Mouse (Mus musculus): ENCODE measurements at regions not wholly inside any gene's neighbourhood (a gene's known extent, or its start where the extent isn't known, plus 50 kb on each side); places are given as distances from the start of the nearest gene placed in this dataset.
A peak's percentile ranks its signal among the peaks of the same experiment; 100 is the strongest.
"Not testable (repeated sequence)": the region's sequence is repeated elsewhere in the genome, so short reads cannot be mapped to it uniquely, and the experiment has no call there.

GRCm38 (mm10) chr15:37101419-37101818 is 93.8 kb upstream of the Zfp706 start:
- no peak for DNase-seq (ENCODE audit: low spot score in 2 of 2)

- DNase-seq (ENCODE audit: low spot score in 2 of 2), result no peak
These were observed 93.3 kb upstream of the Zfp706 start for GRCm38 (mm10) chr15:37100767-37101288.

- DNase-seq (ENCODE audit: low spot score in 2 of 2), result peak in 1 of 2 experiments; percentile 53
These were observed 92.6 kb upstream of the Zfp706 start for GRCm38 (mm10) chr15:37099927-37100766.

GRCm38 (mm10) chr15:37099176-37099575 is 91.6 kb upstream of the Zfp706 start:
- no peak for DNase-seq (ENCODE audit: low spot score in 2 of 2)

GRCm38 (mm10) chr15:37097426-37097825 is 89.9 kb upstream of the Zfp706 start:
- no peak for DNase-seq (ENCODE audit: low spot score in 2 of 2)

GRCm38 (mm10) chr15:37091171-37091570 is 83.6 kb upstream of the Zfp706 start:
- DNase-seq (ENCODE audit: low spot score in 2 of 2), result not testable (repeated sequence)

- DNase-seq (ENCODE audit: low spot score in 2 of 2), result no peak
These were observed 76.2 kb upstream of the Zfp706 start for GRCm38 (mm10) chr15:37083726-37084125.

GRCm38 (mm10) chr15:37081836-37082235 is 74.3 kb upstream of the Zfp706 start:
- no peak for DNase-seq (ENCODE audit: low spot score in 2 of 2)

GRCm38 (mm10) chr15:37080931-37081330 is 73.4 kb upstream of the Zfp706 start:
- no peak for DNase-seq (ENCODE audit: low spot score in 2 of 2)

- DNase-seq (ENCODE audit: low spot score in 2 of 2), result no peak
These were observed 72.8 kb upstream of the Zfp706 start for GRCm38 (mm10) chr15:37080395-37080794.

GRCm38 (mm10) chr15:37074207-37074606 is 66.6 kb upstream of the Zfp706 start:
- DNase-seq (ENCODE audit: low spot score in 2 of 2), result not testable (repeated sequence)

- DNase-seq (ENCODE audit: low spot score in 2 of 2), result no peak
These were observed 64.8 kb upstream of the Zfp706 start for GRCm38 (mm10) chr15:37072202-37072862.

GRCm38 (mm10) chr15:37070188-37070587 is 62.6 kb upstream of the Zfp706 start:
- no peak for DNase-seq (ENCODE audit: low spot score in 2 of 2)

GRCm38 (mm10) chr15:37067326-37067725 is 59.8 kb upstream of the Zfp706 start:
- no peak for DNase-seq (ENCODE audit: low spot score in 2 of 2)

- no peak for DNase-seq (ENCODE audit: low spot score in 2 of 2)
These were observed 58.5 kb upstream of the Zfp706 start for GRCm38 (mm10) chr15:37065926-37066550.

GRCm38 (mm10) chr15:37065408-37065807 is 57.8 kb upstream of the Zfp706 start:
- DNase-seq (ENCODE audit: low spot score in 2 of 2), result no peak

- no peak for DNase-seq (ENCODE audit: low spot score in 2 of 2)
These were observed 56.3 kb upstream of the Zfp706 start for GRCm38 (mm10) chr15:37063781-37064383.

GRCm38 (mm10) chr15:37062585-37062984 is 55.0 kb upstream of the Zfp706 start:
- peak; percentile 36 to 47 for DNase-seq (ENCODE audit: low spot score in 2 of 2)

- DNase-seq (ENCODE audit: low spot score in 2 of 2), result no peak
These were observed 53.9 kb upstream of the Zfp706 start for GRCm38 (mm10) chr15:37061501-37061900.

- DNase-seq (ENCODE audit: low spot score in 2 of 2), result no peak
These were observed 53.3 kb upstream of the Zfp706 start for GRCm38 (mm10) chr15:37060831-37061230.
